Mouse (Mus musculus) naive thymus-derived CD4-positive, alpha-beta T cell, adult 5 months (primary cell): ENCODE data around the gene Olfr720. TPM values are rescaled to one million over a fixed set of nuclear protein-coding genes. Genes with fewer than 3 reads are reported as not detected.

Experiments
- polyA plus RNA-seq: library from polyadenylated mRNA; unstranded; fragments of 100-300 nt; shearing (Covaris generic); gene quantifications from one replicate; pipeline ENCODE4 v1.2.1, GENCODE M21; 2017

The Olfr720 gene
- polyA plus RNA-seq = not detected

GRCm38 (mm10) chr14:14186738-14187137 is at the start of gene Olfr720:
Gene Olfr720 (minus strand): TSS chr14:14186838.

Other genes starting within 250 kb of the Olfr720 start
- gene Atxn7, start 225.4 kb downstream of the Olfr720 start, polyA plus RNA-seq = 49.2 TPM
- gene Thoc7, start 225.0 kb downstream of the Olfr720 start, polyA plus RNA-seq = 137 TPM
- gene Psmd6, start 65.9 kb downstream of the Olfr720 start, polyA plus RNA-seq = 119 TPM
- gene Olfr31, start 136.0 kb upstream of the Olfr720 start, polyA plus RNA-seq = not detected
- 3.8 TPM for gene Il3ra, start 159.4 kb upstream of the Olfr720 start, polyA plus RNA-seq
- not detected for gene Olfr721-ps1, start 214.5 kb upstream of the Olfr720 start, polyA plus RNA-seq